Mouse (Mus musculus) left cerebral cortex, postnatal 25 days (tissue): Measurements from ENCODE around the gene Parvg. TPM values are rescaled to one million over a fixed set of nuclear protein-coding genes. Genes with fewer than 3 reads are reported as not detected.

Source experiments
- DNase-seq, 2 experiments: peaks; one replicate each; pipeline ENCODE4 v3.0.0; 2022; ENCODE audit warnings: low spot score in 2 of 2, mixed read lengths in 1 of 2
- intact Hi-C: fragments of 180-260 bp; cut with DNase I; formaldehyde crosslinking; loops from one replicate; pipeline ENCODE4 v1.15.1; 2025
- total RNA-seq, 2 experiments: library from RNA; stranded (reverse); gene quantifications; 2 replicates each; pipeline ENCODE4 v1.2.3; 2021

The Parvg gene
- total RNA-seq, 2 experiments from 2014 or later = 4.6 to 6.3 TPM

- DNase-seq = no peak
- intact Hi-C loops = no loop called here
These were observed 22.0 kb upstream of the Parvg start for GRCm38 (mm10) chr15:84301641-84302420.

DNA sequence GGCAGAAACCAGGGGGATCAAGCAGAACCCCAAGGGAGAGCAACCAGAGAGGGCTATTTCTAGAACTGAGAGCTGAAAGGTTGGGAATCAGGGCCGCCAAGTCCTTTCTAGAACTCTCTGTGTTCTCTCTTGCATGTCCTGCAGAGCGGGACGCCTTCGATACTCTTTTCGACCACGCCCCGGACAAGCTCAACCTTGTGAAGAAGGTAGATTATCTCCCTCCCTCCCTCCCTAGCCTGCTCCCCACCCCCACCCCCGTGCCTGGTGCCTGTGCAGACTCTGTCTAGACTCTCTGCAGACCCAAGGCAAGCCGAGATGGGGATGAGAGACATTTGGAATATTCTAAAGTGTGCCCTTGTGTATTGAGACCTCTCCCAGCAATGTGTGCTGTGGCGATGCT, 20.6 kb upstream of the Parvg start:
- intact Hi-C loops = no loop called here
- no peak for DNase-seq

GRCm38 (mm10) chr15:84305333-84305732, 18.5 kb upstream of the Parvg start:
- DNase-seq = no peak
- intact Hi-C loops = no loop called here

DNA sequence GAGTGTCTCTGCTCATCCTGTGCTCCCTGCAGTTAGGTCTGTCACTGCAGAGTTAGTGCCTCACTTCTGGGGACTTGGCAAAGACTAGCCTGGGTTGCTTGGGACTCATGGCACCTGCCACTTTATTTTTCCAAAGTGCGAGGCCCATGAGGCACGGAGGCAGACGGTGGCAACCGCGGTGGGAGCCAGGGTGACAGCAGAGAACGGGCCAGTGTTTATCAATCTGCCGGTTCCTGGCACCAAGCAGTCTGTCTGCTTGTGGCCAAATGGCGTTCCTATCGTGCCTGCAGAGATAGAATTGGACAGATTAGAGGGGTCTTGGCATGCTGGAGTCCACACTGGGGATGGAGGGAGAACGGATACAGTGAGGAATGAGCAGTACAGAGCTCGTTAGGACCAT, 13.6 kb upstream of the Parvg start:
- no peak for DNase-seq
- intact Hi-C loops = no loop called here

GRCm38 (mm10) chr15:84311295-84312085, 12.3 kb upstream of the Parvg start:
- intact Hi-C loops = no loop called here
- DNase-seq = no peak

GRCm38 (mm10) chr15:84312878-84313565, 10.8 kb upstream of the Parvg start:
- no peak for DNase-seq
- intact Hi-C loops = no loop called here

DNA sequence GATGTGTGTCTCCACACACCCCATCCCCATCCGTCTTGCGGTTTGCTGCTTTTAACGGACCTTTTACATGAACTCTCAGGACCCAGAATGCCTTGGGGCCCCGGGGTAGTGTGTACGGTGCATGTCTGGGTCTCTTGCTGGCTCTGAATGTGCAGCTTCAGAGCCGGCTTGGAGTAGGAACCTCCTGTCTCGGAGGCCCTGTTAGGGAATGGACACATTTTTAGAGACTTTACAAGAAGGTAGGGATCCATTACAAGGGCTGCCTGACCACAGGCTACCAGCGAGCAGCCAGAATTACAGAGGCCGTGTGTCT, 10.3 kb upstream of the Parvg start:
- intact Hi-C loops = no loop called here
- DNase-seq = no peak

- intact Hi-C loops = no loop called here
- DNase-seq = no peak
These were observed 9.3 kb upstream of the Parvg start for GRCm38 (mm10) chr15:84314420-84315080.

DNA sequence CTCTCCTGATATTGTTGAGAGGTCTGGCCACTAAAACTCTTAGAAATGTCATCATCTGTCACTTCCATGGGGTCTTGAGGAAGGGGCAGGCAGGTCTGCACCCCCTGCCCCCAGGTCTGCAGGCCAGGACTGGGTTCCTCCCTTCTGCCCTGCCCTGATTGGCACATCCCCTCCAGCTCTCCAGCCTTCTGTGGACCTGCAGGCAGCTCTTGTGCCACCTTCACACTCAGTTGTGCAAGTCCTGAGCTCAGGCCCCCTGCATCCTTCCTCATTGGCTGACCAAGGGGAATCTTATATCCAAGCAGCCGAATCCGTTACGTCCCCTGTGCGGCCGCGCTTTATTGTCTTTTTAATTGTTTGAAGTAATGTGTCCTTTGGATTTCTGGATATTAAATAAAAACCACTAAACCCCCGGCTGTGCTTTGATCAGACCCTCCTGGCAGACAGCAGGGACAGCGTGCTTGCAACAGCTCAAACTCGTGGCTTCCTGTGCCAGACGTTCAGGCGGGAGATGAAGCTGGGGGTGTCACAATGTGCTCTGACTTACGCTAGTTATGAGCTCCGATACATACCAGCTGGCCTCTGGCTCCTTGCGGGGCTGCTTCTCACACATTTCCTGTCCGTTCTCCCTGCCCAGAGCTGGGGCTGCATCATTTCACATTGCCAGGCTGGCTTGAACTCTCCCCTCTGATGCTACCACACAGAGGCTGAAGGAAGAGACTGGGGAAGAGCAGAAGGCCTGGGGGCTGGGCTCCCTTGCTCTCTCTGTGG, 8.4 kb upstream of the Parvg start:
- DNase-seq = no peak
- intact Hi-C loops = no loop called here

GRCm38 (mm10) chr15:84319393-84319792, 4.4 kb upstream of the Parvg start:
- DNase-seq = no peak
- intact Hi-C loops = no loop called here

GRCm38 (mm10) chr15:84321544-84322174, 2.2 kb upstream of the Parvg start:
- intact Hi-C loops = no loop called here
- no peak for DNase-seq

DNA sequence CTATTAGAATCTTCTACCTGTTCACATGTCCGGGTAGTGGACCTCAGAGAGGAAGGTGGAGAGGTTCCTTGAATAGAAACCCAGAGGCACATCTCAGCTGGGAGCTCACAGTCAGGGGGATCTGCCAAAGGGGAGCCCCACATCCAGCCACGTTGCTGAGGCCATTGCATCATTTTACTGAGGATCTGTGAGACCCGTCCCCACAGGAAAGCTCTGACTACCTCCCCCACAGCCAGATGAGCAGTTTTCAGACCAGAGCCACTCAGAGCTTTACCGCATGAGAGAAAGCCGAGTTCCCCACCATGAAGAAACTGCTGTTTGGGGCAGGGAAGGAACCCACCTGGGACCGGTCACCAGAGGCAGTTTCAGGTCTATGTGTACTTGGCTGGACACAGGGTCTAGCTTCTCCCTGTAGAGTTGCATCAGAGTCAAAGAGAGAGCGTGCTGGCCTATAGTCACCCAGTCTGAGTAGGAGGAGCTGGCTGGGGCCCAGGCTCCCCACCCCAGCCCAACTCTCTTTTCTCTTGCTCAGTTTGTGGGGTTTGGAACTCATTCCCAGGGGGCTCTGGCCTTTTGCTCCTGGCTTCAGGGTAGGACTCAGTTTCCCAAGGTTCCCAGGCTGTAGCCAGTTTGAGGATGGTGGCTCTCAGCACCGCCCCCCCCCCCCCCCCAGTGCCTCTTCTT, 1.2 kb downstream of the Parvg start:
- intact Hi-C loops = no loop called here
- DNase-seq = no peak

DNA sequence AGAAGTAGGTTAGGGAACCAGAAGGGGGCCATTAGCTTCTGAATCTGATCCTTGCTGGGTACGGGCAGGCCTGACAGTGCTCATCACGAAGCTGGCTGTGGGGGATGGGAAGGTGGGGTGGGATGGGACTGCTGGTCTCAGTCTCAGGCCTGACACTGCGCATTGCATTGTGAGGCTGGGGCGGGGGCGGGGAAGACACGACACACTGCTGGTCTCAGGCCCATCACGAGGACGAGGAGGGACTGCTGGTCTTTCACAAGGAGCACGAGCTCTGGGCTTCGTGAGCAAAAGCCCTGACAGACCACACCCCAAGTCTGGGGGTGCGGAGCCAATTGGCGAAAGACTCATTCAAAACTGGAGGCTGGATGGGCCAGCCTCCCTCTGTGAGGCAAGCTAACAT, 1.9 kb downstream of the Parvg start:
- no peak for DNase-seq

DNA sequence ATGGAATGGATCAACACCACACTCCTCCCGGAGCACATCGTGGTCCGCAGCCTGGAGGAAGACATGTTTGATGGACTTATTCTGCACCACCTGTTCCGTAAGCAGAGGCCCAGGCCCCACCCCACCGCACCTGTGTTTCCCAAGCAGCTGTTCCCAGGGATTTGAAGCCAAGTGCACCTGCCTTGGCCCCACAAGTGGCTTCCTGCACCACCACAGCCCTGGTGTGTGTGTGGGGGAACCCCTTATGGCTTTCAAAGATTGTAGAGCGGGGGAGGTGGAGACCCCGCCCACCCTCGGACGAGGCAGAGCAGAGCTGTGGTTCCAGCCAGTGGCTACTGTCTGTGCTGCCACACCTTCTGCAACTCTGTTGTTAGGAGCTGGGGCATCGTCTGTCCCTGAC, 5.0 kb downstream of the Parvg start:
- no peak for DNase-seq
- intact Hi-C loops = no loop called here

More for the DNA sequence above, 1.9 kb downstream of the Parvg start:
- intact Hi-C loops = no loop called here

- DNase-seq = no peak
- intact Hi-C loops = no loop called here
These were observed 6.1 kb downstream of the Parvg start for GRCm38 (mm10) chr15:84329940-84330339.

- no peak for DNase-seq
- intact Hi-C loops = no loop called here
These were observed 7.3 kb downstream of the Parvg start for GRCm38 (mm10) chr15:84331066-84331612.

DNA sequence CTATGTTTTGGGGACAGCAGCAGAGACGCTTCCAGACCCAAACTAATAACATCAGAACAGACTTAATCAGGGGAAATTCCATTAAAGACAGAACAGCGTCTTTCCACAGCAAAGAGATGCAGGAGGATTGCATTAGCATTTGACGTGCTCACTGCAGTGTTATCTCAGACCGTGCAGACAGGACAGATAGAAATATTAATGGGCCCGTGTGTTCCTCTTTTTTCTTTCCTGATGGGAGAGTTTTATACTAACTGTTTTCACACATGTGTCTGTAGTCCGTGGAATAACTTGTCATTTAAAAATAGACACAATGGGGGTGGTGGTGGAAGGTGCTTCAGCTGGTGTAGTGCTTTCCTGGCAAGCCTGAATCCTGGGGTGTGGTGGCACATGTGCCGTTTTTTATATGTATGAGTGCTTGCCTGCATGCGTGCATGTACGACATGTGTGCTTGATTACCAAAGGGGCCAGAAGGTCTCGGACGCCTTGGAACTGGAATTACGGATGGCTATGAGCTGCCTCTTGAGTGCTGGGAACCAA, 12.5 kb downstream of the Parvg start:
- DNase-seq = peak in 1 of 2 experiments; percentile 55
- intact Hi-C loops = no loop called here

DNA sequence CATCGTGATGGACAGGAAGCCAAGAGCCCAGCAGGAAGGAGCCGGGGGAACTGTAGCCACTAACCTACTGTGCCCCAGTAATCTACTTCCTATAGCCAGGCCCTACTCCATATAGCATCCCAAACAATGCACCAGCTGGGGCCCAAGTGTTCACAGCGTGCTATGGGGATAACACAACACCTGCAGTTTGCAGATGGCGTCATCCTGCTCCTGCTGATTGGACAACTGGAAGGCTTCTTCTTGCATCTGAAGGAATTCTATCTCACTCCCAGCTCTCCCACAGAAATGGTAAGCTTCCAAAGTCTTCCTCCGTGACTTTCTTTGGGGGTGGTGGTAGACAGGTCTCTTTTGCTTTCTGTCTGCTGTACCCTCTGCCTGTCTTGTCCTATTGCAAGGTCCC, 13.8 kb downstream of the Parvg start:
- intact Hi-C loops = no loop called here
- peak in 1 of 2 experiments; percentile 77 for DNase-seq
